Mouse (Mus musculus): ENCODE data around the gene Bcorl1. TPM values are rescaled to one million over a fixed set of nuclear protein-coding genes. Genes with fewer than 3 reads are reported as not detected.

Bcorl1 gene
- polyA plus RNA-seq, 1 experiment from 2014 or later, result 5.1 TPM

GRCm38 (mm10) chrX:48455018-48455417, 113.9 kb downstream of the Bcorl1 start:
- no peaks in the 10 kb centered on the region for H3K4me1 ChIP-seq (ENCODE audit: control insufficient read depth, insufficient read depth, low read length)
- no peak overlapping the region for H3K27ac ChIP-seq (ENCODE audit: low read depth, low read length)
- H3K36me3 ChIP-seq (ENCODE audit: control insufficient read depth, insufficient read depth, low read length), result no peaks in the 10 kb centered on the region
- no peak for ATAC-seq (ENCODE audit: insufficient read depth, low FRiP score, low TSS enrichment)
- DNase-seq (ENCODE audit: low spot score), result no peak
- H3K9me3 ChIP-seq (ENCODE audit: control insufficient read depth, low read length), result no peaks in the 10 kb centered on the region
- H3K4me3 ChIP-seq (ENCODE audit: low read depth, low read length), result no peak overlapping the region
- 27% methylated on average over 9 of the region's 9 CpGs for WGBS
- peaks cover 16% of the 10 kb centered on the region for H3K27me3 ChIP-seq (ENCODE audit: control insufficient read depth, insufficient read depth, low read length)
- H3K9ac ChIP-seq (ENCODE audit: low read length), result no peak overlapping the region
- H3K4me2 ChIP-seq (ENCODE audit: low read depth), result no peak overlapping the region

- no peaks in the 10 kb centered on the region for H3K4me1 ChIP-seq (ENCODE audit: control insufficient read depth, insufficient read depth, low read length)
- no peak overlapping the region for H3K9ac ChIP-seq (ENCODE audit: low read length)
- peaks cover 16% of the 10 kb centered on the region for H3K27me3 ChIP-seq (ENCODE audit: control insufficient read depth, insufficient read depth, low read length)
- no peak overlapping the region for H3K27ac ChIP-seq (ENCODE audit: low read depth, low read length)
- no peaks in the 10 kb centered on the region for H3K9me3 ChIP-seq (ENCODE audit: control insufficient read depth, low read length)
- no peak overlapping the region for H3K4me2 ChIP-seq (ENCODE audit: low read depth)
- 67% methylated on average over 6 of the region's 6 CpGs for WGBS
- no peak overlapping the region for H3K4me3 ChIP-seq (ENCODE audit: low read depth, low read length)
- ATAC-seq (ENCODE audit: insufficient read depth, low FRiP score, low TSS enrichment) (no peak), DNase-seq (ENCODE audit: low spot score) (no peak)
- H3K36me3 ChIP-seq (ENCODE audit: control insufficient read depth, insufficient read depth, low read length), result no peaks in the 10 kb centered on the region
Observed at GRCm38 (mm10) chrX:48456956-48457355, 115.8 kb downstream of the Bcorl1 start.

Other genes with a start within 250 kb of the Bcorl1 start
- gene Xpnpep2, start 232.6 kb upstream of the Bcorl1 start, polyA plus RNA-seq (2014; fragmentation: Nextera tagmentation; extraction: Ambion mirVana), result 1.1 and 1.4 TPM in 2 replicates
- gene Sash3, start 194.9 kb upstream of the Bcorl1 start, polyA plus RNA-seq (2014; fragmentation: Nextera tagmentation; extraction: Ambion mirVana), result 1.2 and 2.0 TPM in 2 replicates
- gene Zdhhc9, start 132.5 kb upstream of the Bcorl1 start, polyA plus RNA-seq (2014; fragmentation: Nextera tagmentation; extraction: Ambion mirVana), result 2.8 and 3.7 TPM in 2 replicates
- gene Utp14a, start 84.5 kb upstream of the Bcorl1 start, polyA plus RNA-seq (2014; fragmentation: Nextera tagmentation; extraction: Ambion mirVana), result 22.4 and 23.3 TPM in 2 replicates
- 1.9 and 2.3 TPM in 2 replicates for gene Elf4, start 121.8 kb downstream of the Bcorl1 start, polyA plus RNA-seq (2014; fragmentation: Nextera tagmentation; extraction: Ambion mirVana)
- 72.3 and 83.0 TPM in 2 replicates for gene Aifm1, start 172.2 kb downstream of the Bcorl1 start, polyA plus RNA-seq (2014; fragmentation: Nextera tagmentation; extraction: Ambion mirVana)
- 24.3 and 29.9 TPM in 2 replicates for gene Rab33a, start 177.9 kb downstream of the Bcorl1 start, polyA plus RNA-seq (2014; fragmentation: Nextera tagmentation; extraction: Ambion mirVana)

Measured in neural tube, embryonic 11.5 days (tissue).